Mouse (Mus musculus) lung, adult 2 months (tissue): ENCODE results near the gene Cbx5.

ENCODE experiments used
- CTCF ChIP-seq: fragments of 200-500 bp; IDR thresholded peaks from 2 replicates; pipeline ENCODE4 v1.5.1; 2011; ENCODE audit warnings: mild to moderate bottlenecking, low read length, control low read depth; ENCODE audit not compliant: insufficient read depth
- POLR2A ChIP-seq: fragments of 200-500 bp; IDR thresholded peaks from 2 replicates; pipeline ENCODE4 v1.6.1; 2011; ENCODE audit warnings: low read depth, mild to moderate bottlenecking, control low read depth, low read length, borderline replicate concordance; ENCODE audit errors: extremely low read depth

GRCm38 (mm10) chr15:103183651-103184610 is 55.7 kb downstream of the Cbx5 start:
- no peak for TF ChIP-seq CTCF
- TF ChIP-seq POLR2A, result no peak
